Mouse (Mus musculus): ENCODE data around the gene Spata13.

Spata13 gene

DNA sequence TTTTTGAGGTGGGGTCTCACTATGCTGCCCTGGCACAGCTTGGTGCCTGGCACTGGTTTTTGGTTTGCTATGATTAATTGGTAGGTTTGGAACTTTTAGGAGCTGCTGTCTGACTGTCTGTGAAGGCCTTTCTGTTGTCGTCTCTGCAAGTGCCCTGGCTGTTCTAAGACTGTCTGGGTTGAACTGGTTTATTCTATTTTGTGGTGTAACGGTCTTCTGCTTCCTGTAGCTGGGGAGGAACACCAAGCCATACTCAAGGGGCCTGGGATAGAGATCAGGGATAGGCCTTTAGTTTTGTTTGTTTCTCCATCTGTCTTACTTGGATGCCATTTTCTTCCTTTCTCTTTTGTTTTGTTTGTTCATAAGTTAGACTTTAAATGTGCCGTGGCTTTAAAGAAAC, 88.1 kb downstream of the Spata13 start:
- DNase-seq: no peak

DNA sequence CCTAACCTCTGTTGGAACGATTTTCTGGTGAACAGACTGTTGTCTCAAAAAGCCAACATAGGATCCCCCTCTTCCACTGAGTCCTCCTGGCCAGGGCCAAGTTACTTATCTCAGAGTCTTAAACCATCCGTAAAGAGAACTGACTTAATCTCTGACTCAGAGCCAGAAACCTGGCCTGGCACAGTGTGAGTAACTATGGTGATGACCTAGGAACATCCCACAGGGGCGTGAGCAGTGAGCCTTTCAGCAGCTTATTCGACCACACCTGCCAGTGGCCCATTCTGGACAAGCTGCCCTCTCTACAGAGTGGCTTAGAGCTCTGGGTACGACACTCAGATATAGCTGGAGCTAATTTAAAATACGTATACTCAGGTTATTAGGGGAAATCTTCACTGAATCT, 92.3 kb downstream of the Spata13 start:
- DNase-seq: no peak

DNA sequence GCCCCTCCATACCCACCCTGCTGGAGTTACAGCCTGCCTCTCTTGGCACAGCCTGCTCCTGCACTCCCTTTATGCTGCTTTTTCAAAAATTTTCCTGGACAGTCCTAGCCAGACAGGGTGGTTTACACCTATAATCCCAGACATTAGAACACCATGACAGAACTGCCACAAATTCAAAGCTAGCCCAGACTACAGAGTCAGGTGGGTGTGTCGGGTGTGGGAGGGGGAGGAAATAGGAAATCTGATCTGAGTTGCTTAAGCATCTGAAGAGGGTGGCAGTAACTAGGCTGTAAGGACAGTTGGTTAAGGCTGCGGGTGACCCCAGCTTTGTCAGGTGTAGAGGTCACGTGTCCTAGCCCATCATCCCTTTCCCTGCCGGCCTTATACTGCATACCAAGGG, 93.3 kb downstream of the Spata13 start:
- no peak for DNase-seq

GRCm38 (mm10) chr14:60732081-60732480, 98.3 kb downstream of the Spata13 start:
- DNase-seq: no peak

- no peak for DNase-seq
Measured at GRCm38 (mm10) chr14:60732787-60733186, 99.0 kb downstream of the Spata13 start.

DNA sequence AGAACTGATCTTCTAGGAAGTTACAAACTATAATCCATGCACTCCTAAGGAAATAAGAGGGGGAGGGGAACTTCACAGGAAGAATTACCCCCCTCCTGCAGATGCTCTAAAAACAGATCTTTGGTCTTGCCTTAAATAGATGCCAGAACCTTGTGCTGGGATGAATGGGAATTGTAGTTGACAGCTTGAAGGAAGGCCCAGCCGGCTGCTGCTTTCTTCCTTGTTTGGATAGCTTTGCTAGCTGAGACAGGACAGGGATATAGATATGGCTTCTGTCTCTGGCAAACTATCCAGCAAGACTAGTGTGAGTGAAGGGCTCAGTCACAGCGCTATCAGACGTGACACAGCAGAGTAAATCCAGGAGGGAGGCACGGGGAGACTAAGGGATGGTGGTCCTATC, 99.9 kb downstream of the Spata13 start:
- no peak for DNase-seq

GRCm38 (mm10) chr14:60735206-60735605, 101.4 kb downstream of the Spata13 start:
- no peak for DNase-seq

- no peak for DNase-seq
Measured at GRCm38 (mm10) chr14:60735848-60736547, 102.2 kb downstream of the Spata13 start.

GRCm38 (mm10) chr14:60736591-60737192, 102.9 kb downstream of the Spata13 start:
- no peak for DNase-seq

GRCm38 (mm10) chr14:60737202-60737611, 103.4 kb downstream of the Spata13 start:
- DNase-seq: no peak

GRCm38 (mm10) chr14:60738434-60738938, 104.7 kb downstream of the Spata13 start:
- no peak for DNase-seq

DNA sequence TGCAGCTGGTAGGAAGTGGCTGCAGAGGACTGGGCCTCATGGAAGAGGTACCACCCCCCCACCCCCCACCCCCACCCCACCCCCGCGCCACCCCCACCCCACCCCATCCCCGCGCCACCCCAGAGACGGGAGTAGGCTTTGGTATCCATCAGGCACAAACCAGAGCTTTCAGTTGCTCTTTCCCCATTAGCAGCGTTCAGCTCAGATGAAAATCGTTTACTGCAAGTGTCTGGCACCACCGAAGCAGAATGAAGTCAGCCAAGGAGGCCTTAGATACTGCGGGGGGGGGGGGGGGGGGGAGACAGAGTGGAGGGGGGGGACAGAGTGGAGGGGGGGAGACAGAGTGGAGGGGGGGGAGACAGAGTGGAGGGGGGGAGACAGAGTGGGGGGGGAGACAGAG, 105.4 kb downstream of the Spata13 start:
- no peak for DNase-seq

GRCm38 (mm10) chr14:60739616-60740015, 105.8 kb downstream of the Spata13 start:
- DNase-seq: peak; percentile 39

GRCm38 (mm10) chr14:60740507-60740906, 106.7 kb downstream of the Spata13 start:
- DNase-seq: no peak

DNA sequence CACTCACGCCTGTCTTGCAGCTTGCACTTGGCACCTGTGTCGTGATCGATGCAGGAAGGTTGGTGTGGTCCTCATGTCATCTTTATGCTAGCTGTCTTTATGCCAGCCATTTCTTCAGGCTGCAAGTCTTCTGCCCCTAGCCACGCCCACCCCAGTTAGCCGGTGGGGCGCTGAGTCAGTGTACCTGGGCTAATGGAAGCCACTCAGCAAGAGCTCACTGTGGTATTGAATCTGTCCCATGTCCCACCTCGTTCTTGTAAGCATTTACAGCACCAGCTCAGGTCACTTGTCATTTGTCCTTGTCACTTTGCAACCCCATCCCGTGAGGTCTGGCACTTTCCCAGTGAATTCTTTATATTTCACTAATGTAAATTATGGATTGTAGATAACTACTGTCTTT, 107.2 kb downstream of the Spata13 start:
- DNase-seq: no peak

DNA sequence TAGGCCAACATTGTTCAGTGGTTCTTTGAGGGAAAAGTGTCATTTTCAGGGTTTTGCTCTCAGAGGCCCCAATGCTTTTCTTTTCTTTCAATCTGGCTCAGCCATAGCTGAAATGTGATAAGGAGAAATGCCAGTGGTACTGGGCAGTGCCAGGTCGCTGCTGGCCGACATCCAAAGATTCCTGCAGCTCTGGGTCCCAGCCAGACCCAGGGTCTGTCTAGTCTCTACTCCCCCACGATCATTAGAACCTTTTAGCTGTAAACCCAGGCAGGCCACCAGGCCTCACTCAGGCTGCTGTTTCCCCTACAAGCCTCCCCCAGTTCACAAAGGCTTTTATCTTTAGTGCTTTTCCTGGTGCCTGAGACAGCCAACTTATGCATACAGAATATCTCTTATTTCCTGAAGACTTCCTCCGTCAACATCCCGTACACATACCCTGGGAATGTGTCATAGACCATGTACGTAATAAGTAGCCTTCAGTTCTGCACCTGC, 107.7 kb downstream of the Spata13 start:
- peak; percentile 74 for DNase-seq

- no peak for DNase-seq
Measured at GRCm38 (mm10) chr14:60743681-60744080, 109.9 kb downstream of the Spata13 start.

DNA sequence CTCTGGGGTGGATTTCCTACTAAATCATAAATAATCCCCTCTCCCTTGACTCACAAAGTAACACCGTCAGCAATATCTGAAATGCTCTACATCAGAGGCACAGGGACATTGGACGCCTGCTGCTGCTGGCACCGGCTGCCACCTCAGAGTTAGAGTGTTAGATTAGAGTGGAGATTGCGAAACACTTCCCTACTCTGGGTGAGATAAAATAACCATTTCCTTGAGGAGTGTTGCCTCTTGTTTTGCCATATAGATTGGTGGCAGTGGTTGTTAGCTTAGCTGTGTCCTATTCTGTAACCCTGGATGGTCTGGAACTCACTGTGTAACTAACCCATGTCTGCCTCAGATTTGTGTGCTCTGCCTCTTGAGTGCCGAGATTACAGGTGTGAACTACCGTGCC, 111.4 kb downstream of the Spata13 start:
- no peak for DNase-seq

DNA sequence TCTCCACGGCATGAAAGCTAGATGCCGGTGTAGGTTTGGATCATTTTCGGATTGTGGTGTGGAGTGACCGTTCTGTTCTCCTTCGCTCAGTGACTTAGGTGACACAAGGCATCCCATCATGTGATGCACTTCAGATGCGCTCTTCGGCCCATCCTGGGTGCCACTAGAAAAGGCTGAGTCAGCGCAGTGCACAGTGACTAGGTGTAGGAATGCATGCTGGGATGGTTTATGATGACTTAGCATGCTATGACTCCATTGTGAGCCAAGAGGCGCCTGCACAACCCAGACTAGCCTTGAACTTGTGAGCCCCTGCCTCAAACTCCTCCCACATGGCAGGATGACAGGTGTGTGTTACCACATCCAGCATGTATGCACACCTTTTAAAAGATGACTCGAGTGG, 112.3 kb downstream of the Spata13 start:
- DNase-seq: no peak

DNA sequence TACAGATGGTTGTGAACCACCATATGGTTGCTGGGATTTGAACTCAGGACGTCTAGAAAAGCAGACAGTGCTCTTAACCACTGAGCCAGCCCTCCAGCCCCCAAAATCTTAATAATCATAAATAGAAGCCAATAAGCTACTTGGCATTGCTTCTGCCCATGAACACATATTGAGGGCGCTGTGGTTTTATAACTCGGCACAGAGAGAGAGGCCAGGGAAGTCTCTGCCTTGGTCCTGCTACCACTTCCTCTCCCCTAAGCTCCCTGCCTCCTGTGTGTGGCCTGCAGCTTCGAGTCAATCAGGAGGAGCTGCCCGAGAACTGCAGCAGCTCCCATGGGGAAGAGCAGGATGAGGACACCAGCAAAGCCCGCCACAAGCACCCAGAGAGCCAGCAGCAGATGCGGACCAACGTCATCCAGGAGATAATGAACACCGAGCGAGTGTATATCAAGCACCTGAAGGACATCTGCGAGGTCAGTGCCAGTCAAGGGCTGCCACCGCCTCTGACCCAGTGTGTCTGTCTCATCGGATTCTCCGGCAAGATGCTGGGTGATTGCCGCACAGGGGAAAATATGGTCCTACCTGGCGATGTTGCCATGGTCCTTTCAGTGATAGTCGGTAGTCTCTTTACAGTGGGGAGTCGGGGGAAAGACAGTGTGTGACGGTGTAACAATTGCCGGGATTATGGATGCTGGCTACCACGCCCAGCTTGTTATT, 113.5 kb downstream of the Spata13 start:
- no peak for DNase-seq

GRCm38 (mm10) chr14:60749880-60750279, 116.1 kb downstream of the Spata13 start:
- no peak for DNase-seq

- no peak for DNase-seq
Measured at GRCm38 (mm10) chr14:60751581-60751980, 117.8 kb downstream of the Spata13 start.

DNA sequence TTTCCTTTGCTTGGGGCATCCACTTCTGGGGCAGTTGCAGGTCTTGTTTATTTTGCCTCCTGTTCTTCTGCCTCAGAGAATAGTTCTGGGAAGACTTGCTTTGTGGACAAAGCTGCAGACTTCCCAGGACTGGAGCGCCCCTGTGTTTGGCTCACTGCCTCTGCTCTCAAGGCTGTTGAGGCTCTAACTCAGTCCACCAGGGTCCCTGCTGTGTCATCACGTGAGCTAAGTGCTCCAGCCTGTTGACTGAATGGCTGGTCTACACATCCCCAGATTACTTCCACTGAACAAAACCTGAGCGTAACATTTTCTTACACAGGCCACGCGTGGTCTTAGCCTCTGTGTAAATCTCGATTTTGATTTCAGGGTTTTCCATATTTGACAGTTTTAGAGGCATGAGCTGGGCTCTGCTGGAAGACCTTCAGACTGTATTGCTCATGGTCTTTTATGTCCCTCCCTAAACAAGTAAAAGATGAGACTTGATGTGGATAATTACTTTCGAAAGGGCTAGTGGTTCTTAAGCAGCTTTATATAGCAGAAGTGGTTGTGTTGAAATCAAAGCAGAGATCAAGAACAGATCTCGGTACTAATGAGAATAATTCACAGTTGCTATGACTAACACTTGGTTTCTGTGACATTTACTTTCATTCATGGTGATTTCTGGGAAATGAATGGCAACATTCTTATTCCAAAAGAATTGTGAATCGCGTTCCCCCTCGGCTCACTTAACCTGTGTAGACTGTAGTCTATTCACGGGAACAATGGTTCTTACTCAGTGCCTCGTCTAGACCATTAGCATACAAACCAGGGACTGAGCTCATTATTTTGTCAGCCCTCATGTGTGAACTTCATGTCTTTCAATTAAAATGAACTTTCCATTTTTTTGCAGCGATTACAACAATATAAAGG, 119.3 kb downstream of the Spata13 start:
- no peak for DNase-seq

All from cerebellum, adult 8-10 months (tissue).